Mouse (Mus musculus) cortical plate, adult 2 months (tissue): ENCODE results near the gene Zfp78. TPM values are rescaled to one million over a fixed set of nuclear protein-coding genes. Genes with fewer than 3 reads are reported as not detected.

Experiments
- H3K27ac ChIP-seq: fragments of 200-500 bp; 2 replicates; pipeline ENCODE4 v1.5.1; 2012; ENCODE audit warnings: low read length, control low read depth, inconsistent platforms; ENCODE audit not compliant: insufficient read depth
- H3K4me1 ChIP-seq: fragments of 200-500 bp; 2 replicates; pipeline ENCODE4 v1.6.1; 2011; ENCODE audit warnings: low read length; ENCODE audit not compliant: control insufficient read depth, insufficient read depth
- H3K4me3 ChIP-seq: fragments of 200-500 bp; 2 replicates; pipeline ENCODE4 v1.5.1; 2011; ENCODE audit warnings: mild to moderate bottlenecking, low read length, control low read depth; ENCODE audit not compliant: insufficient read depth
- CTCF ChIP-seq: fragments of 200-500 bp; IDR thresholded peaks from 2 replicates; pipeline ENCODE4 v1.5.1; 2011; ENCODE audit warnings: mild to moderate bottlenecking, control low read depth, low read length; ENCODE audit not compliant: insufficient read depth; ENCODE audit errors: extremely low read depth
- POLR2A ChIP-seq: fragments of 200-500 bp; IDR thresholded peaks from 2 replicates; pipeline ENCODE4 v1.6.1; 2011; ENCODE audit warnings: mild to moderate bottlenecking, low read length, control low read depth; ENCODE audit not compliant: insufficient read depth; ENCODE audit errors: extremely low read depth
- polyA plus RNA-seq: library from polyadenylated mRNA; depleted of rRNA; stranded (reverse); fragments of >200 nt; gene quantifications from 2 replicates; pipeline ENCODE4 v1.2.3, GENCODE M21; 2012; rRNA removed

The Zfp78 gene
- polyA plus RNA-seq, 1 experiment: 2.6 TPM

- Histone ChIP-seq H3K4me1 (no peaks in the 10 kb centered on the region), H3K27ac (no peak overlapping the region), H3K4me3 (no peak overlapping the region)
- TF ChIP-seq POLR2A (no peak), CTCF (no peak)
Observed at GRCm38 (mm10) chr7:6429381-6429780, 66.3 kb downstream of the Zfp78 start.

- Histone ChIP-seq H3K27ac (no peak overlapping the region), H3K4me1 (no peaks in the 10 kb centered on the region), H3K4me3 (no peak overlapping the region)
- TF ChIP-seq POLR2A (no peak), CTCF (peak; percentile 44)
Observed at GRCm38 (mm10) chr7:6430342-6430741, 67.3 kb downstream of the Zfp78 start.

Other genes with a start within 250 kb of the Zfp78 start
- 37.4 and 37.9 TPM in 2 replicates for gene Zfp787, start 207.3 kb upstream of the Zfp78 start, polyA plus RNA-seq
- 53.5 and 56.1 TPM in 2 replicates for gene Zfp444, start 191.1 kb upstream of the Zfp78 start, polyA plus RNA-seq
- gene Galp, start 166.2 kb upstream of the Zfp78 start, polyA plus RNA-seq: not detected in 2 replicates
- gene Zscan5b, start 141.0 kb upstream of the Zfp78 start, polyA plus RNA-seq: not detected in 2 replicates
- not detected in 2 replicates for gene Epp13, start 110.6 kb upstream of the Zfp78 start, polyA plus RNA-seq
- gene Zfp667, start 76.7 kb upstream of the Zfp78 start, polyA plus RNA-seq: 7.1 and 7.7 TPM in 2 replicates
- gene Zfp583, start 32.0 kb upstream of the Zfp78 start, polyA plus RNA-seq: 7.6 and 8.0 TPM in 2 replicates
- 3.4 and 4.2 TPM in 2 replicates for gene Gm3854, start 19.5 kb upstream of the Zfp78 start, polyA plus RNA-seq
- 8.1 and 8.6 TPM in 2 replicates for gene Zfp28, start 20.0 kb downstream of the Zfp78 start, polyA plus RNA-seq
- 7.5 and 7.6 TPM in 2 replicates for gene Smim17, start 35.4 kb downstream of the Zfp78 start, polyA plus RNA-seq
- gene Gm20715, start 47.0 kb downstream of the Zfp78 start, polyA plus RNA-seq: 0.09 and 0.33 TPM in 2 replicates
- 1.8 and 2.4 TPM in 2 replicates for gene Olfr1344, start 75.4 kb downstream of the Zfp78 start, polyA plus RNA-seq
- gene Olfr1336, start 92.9 kb downstream of the Zfp78 start, polyA plus RNA-seq: not detected in 2 replicates
- gene Olfr1346, start 103.8 kb downstream of the Zfp78 start, polyA plus RNA-seq: not detected in 2 replicates
- gene Olfr5, start 123.7 kb downstream of the Zfp78 start, polyA plus RNA-seq: not detected in 2 replicates
- not detected in 2 replicates for gene Olfr1347, start 136.5 kb downstream of the Zfp78 start, polyA plus RNA-seq
- gene Olfr1348, start 145.5 kb downstream of the Zfp78 start, polyA plus RNA-seq: not detected in 2 replicates
- 0.04 TPM in 1 of 2 replicates, not detected in the other for gene Olfr1349, start 159.7 kb downstream of the Zfp78 start, polyA plus RNA-seq
- gene Olfr1350, start 201.6 kb downstream of the Zfp78 start, polyA plus RNA-seq: not detected in 2 replicates